Mouse (Mus musculus) stomach, postnatal 0 days (tissue): ENCODE results near the gene Hap1.

Experiments
- CTCF ChIP-seq: IDR thresholded peaks from 2 replicates; pipeline ENCODE4 v1.5.1; 2016; ENCODE audit warnings: antibody characterized with exemption, low read depth, mild to moderate bottlenecking, moderate library complexity
- EP300 ChIP-seq: optimal IDR thresholded peaks from 2 replicates; pipeline ENCODE3; 2016; ENCODE audit warnings: antibody characterized with exemption

DNA sequence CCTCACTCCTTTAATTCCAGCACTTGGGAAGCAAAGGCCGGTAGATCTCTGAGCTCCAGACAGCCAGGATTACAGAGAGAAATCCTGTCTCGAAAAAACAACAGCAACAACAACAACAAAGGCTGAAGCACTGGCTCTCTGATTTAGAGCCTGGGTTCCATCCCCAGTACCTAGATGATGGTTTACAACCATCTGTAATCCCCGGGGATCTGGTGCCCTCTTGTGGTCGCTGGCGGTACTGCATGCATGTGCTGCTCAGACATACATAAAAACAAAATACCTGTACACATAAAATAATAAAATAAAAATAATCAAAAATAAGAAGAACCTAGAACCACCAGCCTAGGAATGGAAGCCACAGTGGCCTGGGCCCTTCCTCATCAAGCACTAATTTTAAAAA lies 55.6 kb downstream of the Hap1 start:
- TF ChIP-seq CTCF = peak; percentile 96
- TF ChIP-seq EP300 = no peak
